Mouse (Mus musculus) CH12.LX (cell line): ENCODE data around the gene Gpr3. TPM values are rescaled to one million over a fixed set of nuclear protein-coding genes. Genes with fewer than 3 reads are reported as not detected.
A peak's percentile ranks its signal among the peaks of the same experiment; 100 is the strongest.

Source experiments
- DNase-seq: peaks from one replicate; pipeline ENCODE4 v3.0.0-alpha.2; 2013; ENCODE audit errors: extremely low read depth
- H3K27ac ChIP-seq: 2 replicates; pipeline ENCODE4 v1.5.1; 2012; ENCODE audit warnings: low read depth, mild to moderate bottlenecking, control low read depth, moderate library complexity; ENCODE audit not compliant: insufficient read depth
- H3K27me3 ChIP-seq: replicated peaks from 2 replicates; pipeline ENCODE3; 2012; ENCODE audit warnings: inconsistent platforms
- H3K36me3 ChIP-seq, 2 experiments: replicated peaks in 1 of 2; 2 replicates each; pipeline versions ENCODE3 to v1.6.1; 2012; ENCODE audit warnings: inconsistent platforms in 1 of 2, low read length in 1 of 2, mild to moderate bottlenecking in 1 of 2, mixed read lengths in 1 of 2, moderate library complexity in 1 of 2; ENCODE audit not compliant: control insufficient read depth in 1 of 2, insufficient read depth in 1 of 2
- H3K4me1 ChIP-seq, 2 experiments: 2 replicates each; pipeline ENCODE4 v1.6.1; 2012; ENCODE audit warnings: inconsistent platforms in 1 of 2, moderate library complexity in 1 of 2; ENCODE audit not compliant: insufficient read depth in 2 of 2, control insufficient read depth in 1 of 2
- H3K4me2 ChIP-seq: 2 replicates; pipeline ENCODE4 v1.6.1; 2012; ENCODE audit warnings: low read depth, mild to moderate bottlenecking, control low read depth; ENCODE audit not compliant: poor library complexity, insufficient read depth, severe bottlenecking
- H3K4me3 ChIP-seq, 3 experiments: fragments of 150-350 bp in 1 of 3; sonication (generic) in 1 of 3; replicated peaks in 1 of 3; 2 replicates each; pipeline versions ENCODE3 to v1.5.1; 2011 to 2012; ENCODE audit warnings: low read depth in 2 of 3, low read length in 2 of 3, mild to moderate bottlenecking in 2 of 3, moderate library complexity in 2 of 3, control low read depth in 1 of 3, improper control_type of control experiment in 1 of 3, inconsistent platforms in 1 of 3, mixed read lengths in 1 of 3; ENCODE audit not compliant: poor library complexity in 1 of 3
- H3K79me2 ChIP-seq: replicated peaks from 2 replicates; pipeline ENCODE4 v1.6.1; 2012; ENCODE audit warnings: mild to moderate bottlenecking, moderate library complexity; ENCODE audit not compliant: control insufficient read depth, poor library complexity, insufficient read depth, severe bottlenecking; ENCODE audit errors: extremely low read depth
- H3K9ac ChIP-seq: 2 replicates; pipeline ENCODE4 v1.6.1; 2012; ENCODE audit warnings: low read depth, mild to moderate bottlenecking, control low read depth, moderate library complexity; ENCODE audit not compliant: insufficient read depth
- H3K9me3 ChIP-seq: replicated peaks from 2 replicates; pipeline ENCODE3; 2012; ENCODE audit warnings: low read length, inconsistent platforms, mixed read lengths
- CHD2 ChIP-seq: IDR thresholded peaks from 2 replicates; pipeline ENCODE4 v1.6.1; 2011; ENCODE audit warnings: low read length, improper control_type of control experiment
- CTCF ChIP-seq, 2 experiments: IDR thresholded peaks in 1 of 2; conservative IDR thresholded peaks in 1 of 2; 2 replicates each; pipeline ENCODE4 v1.5.1; 2011 to 2012; ENCODE audit warnings: low read depth in 2 of 2, low read length in 2 of 2, improper control_type of control experiment in 1 of 2, inconsistent platforms in 1 of 2, mild to moderate bottlenecking in 1 of 2, moderate library complexity in 1 of 2
- E2F4 ChIP-seq: IDR thresholded peaks from 2 replicates; pipeline ENCODE4 v1.6.1; 2011; ENCODE audit warnings: low read depth, low read length, improper control_type of control experiment; ENCODE audit not compliant: insufficient replicate concordance
- EP300 ChIP-seq: IDR thresholded peaks from 2 replicates; pipeline ENCODE4 v1.6.1; 2011; ENCODE audit warnings: low read length, improper control_type of control experiment
- ETS1 ChIP-seq: conservative IDR thresholded peaks from 2 replicates; pipeline ENCODE4 v1.6.1; 2012; ENCODE audit warnings: low read depth, mild to moderate bottlenecking, inconsistent platforms, low read length, improper control_type of control experiment, moderate library complexity
- HCFC1 ChIP-seq: IDR thresholded peaks from 2 replicates; pipeline ENCODE4 v1.6.1; 2012; ENCODE audit warnings: low read depth, mild to moderate bottlenecking, inconsistent platforms, low read length, improper control_type of control experiment
- MAFK ChIP-seq: IDR thresholded peaks from 2 replicates; pipeline ENCODE4 v1.6.1; 2011; ENCODE audit warnings: low read length, improper control_type of control experiment; ENCODE audit not compliant: insufficient replicate concordance
- MAX ChIP-seq: IDR thresholded peaks from 2 replicates; pipeline ENCODE4 v1.6.1; 2011; ENCODE audit warnings: low read length, improper control_type of control experiment
- MAZ ChIP-seq: IDR thresholded peaks from 2 replicates; pipeline ENCODE4 v1.6.1; 2012; ENCODE audit warnings: low read depth, mild to moderate bottlenecking, inconsistent platforms, low read length, improper control_type of control experiment, moderate library complexity
- MYC ChIP-seq: IDR thresholded peaks from 2 replicates; pipeline ENCODE4 v1.6.1; 2011; ENCODE audit warnings: low read depth, mild to moderate bottlenecking, improper control_type of control experiment, low read length
- RAD21 ChIP-seq: IDR thresholded peaks from 2 replicates; pipeline ENCODE4 v1.6.1; 2011; ENCODE audit warnings: low read depth, mild to moderate bottlenecking, low read length, improper control_type of control experiment, moderate library complexity
- RCOR1 ChIP-seq: conservative IDR thresholded peaks from 2 replicates; pipeline ENCODE4 v1.6.1; 2012; ENCODE audit warnings: low read depth, mild to moderate bottlenecking, inconsistent platforms, low read length, improper control_type of control experiment
- SMC3 ChIP-seq: IDR thresholded peaks from 2 replicates; pipeline ENCODE4 v1.6.1; 2011; ENCODE audit warnings: low read depth, low read length, improper control_type of control experiment
- TCF12 ChIP-seq: IDR thresholded peaks from 2 replicates; pipeline ENCODE4 v1.6.1; 2014; ENCODE audit warnings: low read depth, mild to moderate bottlenecking, inconsistent platforms, low read length, improper control_type of control experiment
- UBTF ChIP-seq: IDR thresholded peaks from 2 replicates; pipeline ENCODE4 v1.6.1; 2012; ENCODE audit warnings: low read depth, mild to moderate bottlenecking, inconsistent platforms, low read length, improper control_type of control experiment, moderate library complexity
- USF1 ChIP-seq: IDR thresholded peaks from 2 replicates; pipeline ENCODE4 v1.6.1; 2014; ENCODE audit warnings: low read depth, mild to moderate bottlenecking, inconsistent platforms, low read length, improper control_type of control experiment
- USF2 ChIP-seq: conservative IDR thresholded peaks from 2 replicates; pipeline ENCODE4 v1.6.1; 2011; ENCODE audit warnings: low read depth, low read length, improper control_type of control experiment
- ZKSCAN1 ChIP-seq: IDR thresholded peaks from 2 replicates; pipeline ENCODE4 v1.6.1; 2012; ENCODE audit warnings: low read depth, inconsistent platforms, low read length, improper control_type of control experiment, borderline replicate concordance
- ZNF384 ChIP-seq: IDR thresholded peaks from 2 replicates; pipeline ENCODE4 v1.6.1; 2012; ENCODE audit warnings: low read depth, low read length, improper control_type of control experiment, inconsistent platforms
- dilution Hi-C: fragments of 300-500 bp; cut with MboI; formaldehyde crosslinking; loops from 2 replicates; pipeline ENCODE4 v1.14.3; 2020; ENCODE audit warnings: low sequenced_read_pairs; ENCODE audit not compliant: extremely low pct_unique_long_range_greater_than_20kb, extremely low pct_ligation_motif_present
- in situ Hi-C: fragments of 300-500 bp; cut with MboI; formaldehyde crosslinking; loops from 3 replicates; pipeline ENCODE4 v1.14.3; 2019; ENCODE audit warnings: low sequenced_read_pairs, low pct_ligation_motif_present, low pct_unique_long_range_greater_than_20kb, mixed read lengths
- polyA plus RNA-seq: library from polyadenylated mRNA; unstranded; fragments of >175 nt; gene quantifications from 2 replicates; pipeline ENCODE4 v1.2.1, GENCODE M21; 2012; ENCODE audit warnings: low read depth; ENCODE audit not compliant: insufficient read length
- total RNA-seq, 2 experiments: library from RNA; depleted of rRNA; stranded (reverse); fragments of 300-350 nt in 1 of 2; fragments of >200 nt in 1 of 2; gene quantifications; 2 replicates each; pipeline ENCODE4 v1.2.3; 2012 to 2014

Gpr3 gene
- total and polyA plus RNA-seq, 3 experiments = 0.11 to 0.13 TPM; not detected in 1

DNA sequence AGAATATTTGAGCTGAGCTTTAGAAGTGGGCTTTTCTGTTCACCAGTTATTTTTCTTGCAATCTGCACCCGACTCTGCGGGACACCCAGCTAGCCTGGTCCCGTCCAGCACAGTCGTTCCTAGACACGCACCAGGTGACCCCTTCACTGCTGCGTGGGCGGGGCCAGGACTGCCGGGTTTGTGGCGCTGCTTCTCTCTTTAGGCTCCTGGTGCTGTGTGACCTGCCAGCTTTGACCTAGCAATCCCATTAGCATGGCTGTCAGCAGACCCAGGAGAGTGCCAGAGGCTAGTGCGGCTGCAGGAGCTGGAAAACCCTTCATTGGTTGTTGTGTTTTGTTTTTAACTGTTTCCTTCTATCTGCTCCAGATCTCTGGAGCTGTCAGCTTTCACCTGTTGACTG, 22.9 kb downstream of the Gpr3 start:
- Histone ChIP-seq H3K4me1 (peaks cover 0 to 28% of the 10 kb centered on the region in 2 experiments; a peak in 2 of 4 replicates), H3K4me2 (no peak overlapping the region), H3K27ac (no peak overlapping the region), H3K79me2 (peaks cover 22% of the 10 kb centered on the region), H3K36me3 (peaks cover 68 to 83% of the 10 kb centered on the region in 2 experiments), H3K4me3 (no peak overlapping the region), H3K9me3 (no peaks in the 10 kb centered on the region)
- DNase-seq = no peak
- dilution Hi-C loops = no loop called here
- in situ Hi-C loops = no loop called here
- TF ChIP-seq UBTF = no peak
- TF ChIP-seq, all 38 proteins: peak for 0
- Histone ChIP-seq H3K27me3 (no peaks in the 10 kb centered on the region), H3K9ac (no peak overlapping the region)

GRCm38 (mm10) chr4:133186856-133187255, 25.5 kb downstream of the Gpr3 start:
- Histone ChIP-seq H3K79me2 (peaks cover 34% of the 10 kb centered on the region), H3K9me3 (no peaks in the 10 kb centered on the region), H3K27me3 (no peaks in the 10 kb centered on the region), H3K4me2 (no peak overlapping the region), H3K4me1 (peaks cover 10 to 52% of the 10 kb centered on the region in 2 experiments), H3K27ac (no peak overlapping the region), H3K36me3 (peaks cover 44 to 66% of the 10 kb centered on the region in 2 experiments), H3K9ac (no peak overlapping the region), H3K4me3 (no peak overlapping the region)
- no peak for DNase-seq
- dilution Hi-C loops (no loop called here), in situ Hi-C loops (no loop called here)
- TF ChIP-seq CHD2 (no peak), MAZ (no peak), MYC (no peak), USF1 (no peak), ETS1 (no peak), CTCF (conservative IDR thresholded peaks at IDR 0.05 in 1 of 2, IDR thresholded peaks at IDR 0.05 in 1 of 2; ENCODE audit: low read depth in 2 of 2, low read length in 2 of 2) (peak in 1 of 2 experiments; percentile 36; a peak in 1 of 4 replicates), MAX (no peak), ZKSCAN1 (no peak), ZNF384 (no peak), HCFC1 (no peak), SMC3 (peak; percentile 33), E2F4 (no peak), RCOR1 (no peak), MAFK (no peak), TCF12 (no peak), USF2 (no peak), RAD21 (peak; percentile 32), EP300 (no peak)
